Mouse (Mus musculus): Measurements from ENCODE around the gene Gm5624. TPM values are rescaled to one million over a fixed set of nuclear protein-coding genes. Genes with fewer than 3 reads are reported as not detected.

Gene Gm5624
- polyA plus RNA-seq (2014; fragmentation: Illumina TruSeq; extraction: RNeasy Lipid Tissue Mini Kit (QIAGEN cat#74804); ENCODE audit: low read depth, low replicate concordance): not detected

DNA sequence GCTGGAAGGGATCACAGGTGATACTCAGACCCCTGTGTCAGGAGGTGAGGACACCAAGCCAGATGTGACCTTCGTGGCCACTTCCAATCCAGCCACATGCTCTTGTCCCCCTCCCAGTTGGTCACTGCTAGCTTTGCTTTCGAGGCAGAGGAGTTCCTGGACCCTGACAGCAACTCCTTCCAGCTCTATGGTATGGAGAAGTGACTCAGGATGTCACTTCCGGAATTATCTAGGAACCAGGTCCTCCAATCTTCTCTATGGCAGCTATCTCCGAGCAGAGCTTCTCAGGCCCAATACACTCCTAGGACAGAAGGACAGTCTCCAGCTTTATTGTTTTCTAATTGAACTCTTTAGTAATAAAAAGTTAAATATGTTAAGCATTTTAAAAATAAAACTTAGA, at the start of gene Gm5624:
Gm5624 (minus strand) TSS at position 202 of the 400 bp plus-strand sequence.

GRCm38 (mm10) chr14:44582853-44583252, 44.9 kb downstream of the Gm5624 start, which contains the start of gene Gm8247:
Gm8247 (plus strand) TSS chr14:44583153.

GRCm38 (mm10) chr14:44517976-44518375, 109.8 kb downstream of the Gm5624 start, which contains the start of gene Gm17093:
Gm17093 (plus strand) TSS chr14:44518276.

Other genes with a start within 250 kb of the Gm5624 start
- not detected for gene Gm3371, start 217.2 kb downstream of the Gm5624 start, polyA plus RNA-seq (2014; fragmentation: Illumina TruSeq; extraction: RNeasy Lipid Tissue Mini Kit (QIAGEN cat#74804); ENCODE audit: low read depth, low replicate concordance)
- gene Gm8232, start 194.3 kb downstream of the Gm5624 start, polyA plus RNA-seq (2014; fragmentation: Illumina TruSeq; extraction: RNeasy Lipid Tissue Mini Kit (QIAGEN cat#74804); ENCODE audit: low read depth, low replicate concordance): not detected
- gene BC061237, start 135.5 kb downstream of the Gm5624 start, polyA plus RNA-seq (2014; fragmentation: Illumina TruSeq; extraction: RNeasy Lipid Tissue Mini Kit (QIAGEN cat#74804); ENCODE audit: low read depth, low replicate concordance): not detected
- gene Gm17093, start 109.7 kb downstream of the Gm5624 start, polyA plus RNA-seq (2014; fragmentation: Illumina TruSeq; extraction: RNeasy Lipid Tissue Mini Kit (QIAGEN cat#74804); ENCODE audit: low read depth, low replicate concordance): not detected
- not detected for gene Gm8247, start 44.8 kb downstream of the Gm5624 start, polyA plus RNA-seq (2014; fragmentation: Illumina TruSeq; extraction: RNeasy Lipid Tissue Mini Kit (QIAGEN cat#74804); ENCODE audit: low read depth, low replicate concordance)
- not detected for gene Gm8257, start 78.5 kb upstream of the Gm5624 start, polyA plus RNA-seq (2014; fragmentation: Illumina TruSeq; extraction: RNeasy Lipid Tissue Mini Kit (QIAGEN cat#74804); ENCODE audit: low read depth, low replicate concordance)
- not detected for gene Gm8267, start 122.4 kb upstream of the Gm5624 start, polyA plus RNA-seq (2014; fragmentation: Illumina TruSeq; extraction: RNeasy Lipid Tissue Mini Kit (QIAGEN cat#74804); ENCODE audit: low read depth, low replicate concordance)
- gene Ptgdr, start 231.4 kb upstream of the Gm5624 start, polyA plus RNA-seq (2014; fragmentation: Illumina TruSeq; extraction: RNeasy Lipid Tissue Mini Kit (QIAGEN cat#74804); ENCODE audit: low read depth, low replicate concordance): not detected

All from adrenal gland, adult 10 weeks (tissue).